Mouse (Mus musculus) hindbrain, embryonic 16.5 days (tissue): ENCODE results near the gene Olfr432. TPM values are rescaled to one million over a fixed set of nuclear protein-coding genes. Genes with fewer than 3 reads are reported as not detected.
"Not testable (repeated sequence)": the region's sequence is repeated elsewhere in the genome, so short reads cannot be mapped to it uniquely, and the experiment has no call there.

Experiments
- ATAC-seq: fragments of 200-750 bp; cut with Nextera tagmentation; 2 replicates; pipeline ENCODE4 v1.8.0; 2017; ENCODE audit warnings: moderate TSS enrichment, moderate library complexity
- H3K27ac ChIP-seq: fragments of 300-500 bp; sonication (generic); 2 replicates; pipeline ENCODE4 v1.5.1; 2014; ENCODE audit warnings: low read depth, mild to moderate bottlenecking, control low read depth, low read length, moderate library complexity
- H3K27me3 ChIP-seq: fragments of 300-500 bp; sonication (generic); replicated peaks from 2 replicates; pipeline ENCODE4 v1.6.1; 2014; ENCODE audit warnings: low read length; ENCODE audit not compliant: control insufficient read depth, insufficient read depth
- H3K36me3 ChIP-seq: fragments of 300-500 bp; sonication (generic); 2 replicates; pipeline ENCODE4 v1.6.1; 2014; ENCODE audit warnings: mild to moderate bottlenecking, low read length, moderate library complexity, mixed read lengths; ENCODE audit not compliant: control insufficient read depth, insufficient read depth
- H3K4me1 ChIP-seq: fragments of 300-500 bp; sonication (generic); 2 replicates; pipeline ENCODE4 v1.6.1; 2014; ENCODE audit warnings: low read depth, low read length; ENCODE audit not compliant: control insufficient read depth, insufficient read depth
- H3K4me2 ChIP-seq: fragments of 300-500 bp; sonication (generic); 2 replicates; pipeline ENCODE4 v1.6.1; 2014; ENCODE audit warnings: mild to moderate bottlenecking, low read length, control low read depth, moderate library complexity
- H3K4me3 ChIP-seq: fragments of 300-500 bp; sonication (generic); 2 replicates; pipeline ENCODE4 v1.5.1; 2014; ENCODE audit warnings: mild to moderate bottlenecking, low read length, control low read depth, moderate library complexity
- H3K9ac ChIP-seq: fragments of 300-500 bp; sonication (generic); 2 replicates; pipeline ENCODE4 v1.6.1; 2014; ENCODE audit warnings: low read depth, mild to moderate bottlenecking, control low read depth, low read length, moderate library complexity
- H3K9me3 ChIP-seq: fragments of 300-500 bp; sonication (generic); 2 replicates; pipeline ENCODE4 v1.6.1; 2014; ENCODE audit warnings: mild to moderate bottlenecking, low read length, moderate library complexity; ENCODE audit not compliant: control insufficient read depth
- WGBS: fragments of 180-500 bp; shearing (Covaris S2); extraction: QIAGEN DNeasy Blood & Tissue Kit; methylation state at CpG from one replicate; pipeline ENCODE4 v1.1.7; 2014; 5-methylcytosine and 5-hydroxymethylcytosine counted together
- polyA plus RNA-seq: library from polyadenylated mRNA; unstranded; fragments of >200 nt; fragmentation: Nextera tagmentation; extraction: Ambion mirVana; gene quantifications from 2 replicates; pipeline ENCODE4 v1.2.1, GENCODE M21; 2015

The Olfr432 gene
- polyA plus RNA-seq = not detected in 2 replicates

- Histone ChIP-seq H3K9me3 (no peaks in the 10 kb centered on the region), H3K4me3 (no peak within 1 kb of the TSS), H3K27ac (no peak within 1 kb of the TSS), H3K27me3 (no peaks in the 10 kb centered on the region), H3K4me2 (no peak within 1 kb of the TSS), H3K4me1 (no peaks in the 10 kb centered on the region), H3K9ac (no peak within 1 kb of the TSS), H3K36me3 (no peaks in the 10 kb centered on the region)
- 78% methylated on average over 2 of the region's 2 CpGs for WGBS
- ATAC-seq = no peak
These were observed at the start of gene Olfr432 for GRCm38 (mm10) chr1:174048893-174049292. TSS of gene Olfr432 (plus strand) at chr1:174049205.

GRCm38 (mm10) chr1:174004352-174005109 lies 44.5 kb upstream of the Olfr432 start:
- not testable (repeated sequence) for H3K27ac ChIP-seq

DNA sequence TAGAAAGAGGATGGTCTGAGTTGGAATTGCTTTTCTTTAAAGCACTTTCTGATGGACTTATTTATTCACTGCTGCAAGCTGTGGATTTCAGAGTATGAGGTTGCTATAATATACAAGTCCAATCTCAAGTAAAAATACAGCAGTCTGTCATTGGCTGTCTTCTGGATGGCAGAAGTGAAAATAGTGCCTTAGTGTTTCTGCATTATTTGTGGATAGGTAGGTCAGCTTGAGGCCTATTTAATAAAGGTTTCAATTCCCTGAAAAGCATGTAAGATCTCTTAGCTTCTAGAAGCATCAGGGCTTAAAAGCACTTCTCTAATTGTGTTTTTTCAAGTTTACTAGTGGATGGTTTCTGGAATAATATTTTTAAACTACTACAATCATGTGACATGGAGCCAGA lies 42.0 kb upstream of the Olfr432 start:
- H3K4me3 ChIP-seq = not testable (repeated sequence)

More at GRCm38 (mm10) chr1:174004352-174005109, 44.5 kb upstream of the Olfr432 start:
- H3K4me2 ChIP-seq, H3K36me3 ChIP-seq, H3K4me1 ChIP-seq, H3K9me3 ChIP-seq, H3K27me3 ChIP-seq, ATAC-seq, H3K4me3 ChIP-seq, H3K9ac ChIP-seq: not testable (repeated sequence)
- WGBS = 88% methylated on average over 1 of the region's 3 CpGs

GRCm38 (mm10) chr1:174031698-174032097 lies 17.3 kb upstream of the Olfr432 start, which contains the start of gene Ifi205:
TSS of gene Ifi205 (minus strand) at chr1:174031810.
- no peak within 1 kb of the TSS for H3K27ac ChIP-seq
- H3K9ac ChIP-seq = no peak within 1 kb of the TSS
- 75% methylated on average over 1 of the region's 1 CpGs for WGBS

More for the DNA sequence above, 42.0 kb upstream of the Olfr432 start:
- not testable (repeated sequence) for H3K36me3 ChIP-seq, H3K9me3 ChIP-seq, ATAC-seq, H3K9ac ChIP-seq, H3K27ac ChIP-seq, H3K27me3 ChIP-seq, H3K4me2 ChIP-seq, H3K4me1 ChIP-seq

DNA sequence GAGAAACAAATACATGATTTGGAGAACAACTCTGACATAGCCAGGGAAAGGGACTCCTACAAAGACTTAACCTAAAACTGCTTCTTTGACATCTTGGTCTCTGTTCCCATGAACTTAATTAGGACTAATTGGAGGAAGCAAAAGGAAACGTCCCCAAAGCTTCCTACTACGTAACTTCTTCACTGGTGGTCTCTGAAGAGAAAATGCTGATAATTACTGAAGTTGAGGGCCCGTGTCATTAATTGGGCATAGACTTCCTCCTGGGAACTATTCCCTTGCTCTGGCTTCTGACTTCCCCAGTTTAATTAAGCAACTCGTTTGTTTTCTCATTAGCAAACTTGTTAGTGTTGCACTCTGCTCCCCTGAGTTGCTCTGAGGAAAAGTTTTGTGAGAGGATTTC lies 13.2 kb upstream of the Olfr432 start:
- H3K9me3 ChIP-seq = no peaks in the 10 kb centered on the region
- H3K27me3 ChIP-seq = no peaks in the 10 kb centered on the region
- H3K4me3 ChIP-seq = no peak overlapping the region
- WGBS = 65% methylated on average over 4 of the region's 4 CpGs
- H3K36me3 ChIP-seq = no peaks in the 10 kb centered on the region
- no peak overlapping the region for H3K9ac ChIP-seq
- no peak overlapping the region for H3K4me2 ChIP-seq
- no peak overlapping the region for H3K27ac ChIP-seq
- peak; percentile 17; the same call in 1 of the 2 replicates for ATAC-seq
- no peaks in the 10 kb centered on the region for H3K4me1 ChIP-seq

More at GRCm38 (mm10) chr1:174031698-174032097, 17.3 kb upstream of the Olfr432 start, which contains the start of gene Ifi205:
- Histone ChIP-seq H3K4me1 (no peaks in the 10 kb centered on the region), H3K4me3 (no peak within 1 kb of the TSS), H3K36me3 (no peaks in the 10 kb centered on the region), H3K4me2 (no peak within 1 kb of the TSS), H3K9me3 (no peaks in the 10 kb centered on the region), H3K27me3 (no peaks in the 10 kb centered on the region)
- ATAC-seq = no peak

- Histone ChIP-seq H3K4me2 (no peak overlapping the region), H3K9ac (no peak overlapping the region), H3K27ac (no peak overlapping the region), H3K36me3 (no peaks in the 10 kb centered on the region), H3K4me3 (no peak overlapping the region), H3K27me3 (no peaks in the 10 kb centered on the region), H3K4me1 (no peaks in the 10 kb centered on the region), H3K9me3 (no peaks in the 10 kb centered on the region)
- WGBS = 97% methylated on average over 3 of the region's 3 CpGs
- no peak for ATAC-seq
These were observed 10.5 kb upstream of the Olfr432 start for GRCm38 (mm10) chr1:174038480-174038879.

DNA sequence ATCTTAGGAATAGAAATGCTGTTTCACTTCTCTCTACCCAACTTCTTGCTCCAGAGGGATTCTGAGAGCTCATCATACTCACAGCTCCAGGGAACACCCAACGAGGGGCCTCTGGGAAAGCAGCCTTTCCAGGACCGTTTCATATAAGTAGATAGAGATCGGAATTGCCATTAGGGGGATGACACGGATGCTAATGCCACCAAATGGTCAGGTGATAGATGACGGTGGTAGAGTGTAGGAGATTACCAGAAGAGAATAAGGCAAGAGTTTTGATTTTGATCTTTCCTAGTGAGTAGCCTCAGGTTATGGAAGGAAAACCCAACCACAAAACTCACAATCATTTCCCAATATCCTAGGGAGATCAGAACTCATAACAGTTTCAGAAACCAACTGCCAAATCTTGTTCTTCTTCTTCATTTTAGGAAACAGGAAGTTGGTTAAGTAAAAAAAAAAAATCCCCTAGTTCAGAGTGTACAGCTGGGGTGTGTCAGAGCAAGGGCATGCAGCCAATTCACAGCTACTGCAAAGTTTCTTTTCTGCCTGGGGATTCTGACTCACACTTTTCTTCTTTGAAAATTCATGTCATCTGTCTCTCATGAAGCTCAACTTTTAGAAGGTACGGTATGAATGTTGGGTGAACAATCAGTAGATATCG lies 8.4 kb upstream of the Olfr432 start, which contains the start of gene Olfr433:
Gene Olfr433, plus strand, starts transcription at position 183 of the 655 bp plus-strand sequence.
- WGBS = 90% methylated on average over 7 of the region's 7 CpGs
- H3K9me3 ChIP-seq = no peaks in the 10 kb centered on the region
- H3K27ac ChIP-seq = no peak within 1 kb of the TSS
- H3K27me3 ChIP-seq = no peaks in the 10 kb centered on the region
- H3K4me2 ChIP-seq = no peak within 1 kb of the TSS
- H3K9ac ChIP-seq = no peak within 1 kb of the TSS
- H3K36me3 ChIP-seq = no peaks in the 10 kb centered on the region
- no peak within 1 kb of the TSS for H3K4me3 ChIP-seq
- no peaks in the 10 kb centered on the region for H3K4me1 ChIP-seq
- no peak for ATAC-seq

- H3K27ac ChIP-seq, H3K9me3 ChIP-seq, ATAC-seq, H3K4me2 ChIP-seq, H3K36me3 ChIP-seq, H3K4me1 ChIP-seq, H3K27me3 ChIP-seq, H3K9ac ChIP-seq, H3K4me3 ChIP-seq: not testable (repeated sequence)
- WGBS = 92% methylated on average over 12 of the region's 12 CpGs
These were observed 6.7 kb upstream of the Olfr432 start for GRCm38 (mm10) chr1:174042091-174042884.

GRCm38 (mm10) chr1:174044431-174044830 lies 4.6 kb upstream of the Olfr432 start:
- no peaks in the 10 kb centered on the region for H3K4me1 ChIP-seq
- ATAC-seq = no peak
- 71% methylated on average over 2 of the region's 2 CpGs for WGBS

More at GRCm38 (mm10) chr1:174044431-174044830, 4.6 kb upstream of the Olfr432 start:
- Histone ChIP-seq H3K27me3 (no peaks in the 10 kb centered on the region), H3K9ac (no peak overlapping the region), H3K27ac (no peak overlapping the region), H3K36me3 (no peaks in the 10 kb centered on the region), H3K4me3 (no peak overlapping the region), H3K9me3 (no peaks in the 10 kb centered on the region), H3K4me2 (no peak overlapping the region)
